Mouse (Mus musculus) heart, postnatal 0 days (tissue): ENCODE data around the gene Rufy1.

Source experiments
- CTCF ChIP-seq: IDR thresholded peaks from 2 replicates; pipeline ENCODE4 v1.5.1; 2016; ENCODE audit warnings: antibody characterized with exemption, control low read depth, low read depth
- EP300 ChIP-seq: IDR thresholded peaks from 2 replicates; pipeline ENCODE4 v1.6.1; 2016; ENCODE audit warnings: antibody characterized with exemption, low read depth

DNA sequence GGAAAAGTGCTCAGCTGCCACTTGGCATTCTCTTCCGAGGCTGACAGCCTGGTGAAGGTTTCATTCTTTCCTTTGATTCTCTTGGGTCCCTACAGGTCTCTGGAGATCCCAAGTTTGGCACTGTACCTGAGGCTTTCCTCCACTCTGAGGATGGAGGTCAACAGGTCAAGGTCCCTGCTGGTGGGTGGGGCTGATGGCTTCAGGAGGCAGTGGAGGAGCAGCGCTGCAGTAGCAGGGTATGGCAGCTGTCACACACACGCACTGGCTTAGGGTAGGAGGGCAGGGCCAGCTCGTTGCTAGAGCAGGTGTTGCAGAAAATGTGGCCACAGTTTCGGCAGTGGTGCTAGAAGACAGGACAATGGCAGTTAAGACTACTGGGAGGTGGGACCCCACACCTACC is 41.3 kb downstream of the Rufy1 start:
- TF ChIP-seq CTCF = no peak
- no peak for TF ChIP-seq EP300
